Mouse (Mus musculus) ovary, adult 18-20 months (tissue): Measurements from ENCODE around the gene Wfikkn2.
A peak's percentile ranks its signal among the peaks of the same experiment; 100 is the strongest.
"Not testable (repeated sequence)": the region's sequence is repeated elsewhere in the genome, so short reads cannot be mapped to it uniquely, and the experiment has no call there.

Source experiments
- DNase-seq: peaks from one replicate; pipeline ENCODE4 v3.0.0; 2022; ENCODE audit warnings: low spot score, mixed read lengths

The Wfikkn2 gene

GRCm38 (mm10) chr11:94245955-94246788, at the start of gene Wfikkn2:
Wfikkn2 (minus strand) TSS chr11:94246005.
- no peak for DNase-seq

- no peak for DNase-seq
These were observed 49.4 kb upstream of the Wfikkn2 start for GRCm38 (mm10) chr11:94294996-94295845.

GRCm38 (mm10) chr11:94290062-94290740, 44.4 kb upstream of the Wfikkn2 start:
- no peak for DNase-seq

GRCm38 (mm10) chr11:94287105-94287504, 41.3 kb upstream of the Wfikkn2 start:
- DNase-seq: no peak

GRCm38 (mm10) chr11:94285886-94286574, 40.2 kb upstream of the Wfikkn2 start:
- DNase-seq: no peak

DNA sequence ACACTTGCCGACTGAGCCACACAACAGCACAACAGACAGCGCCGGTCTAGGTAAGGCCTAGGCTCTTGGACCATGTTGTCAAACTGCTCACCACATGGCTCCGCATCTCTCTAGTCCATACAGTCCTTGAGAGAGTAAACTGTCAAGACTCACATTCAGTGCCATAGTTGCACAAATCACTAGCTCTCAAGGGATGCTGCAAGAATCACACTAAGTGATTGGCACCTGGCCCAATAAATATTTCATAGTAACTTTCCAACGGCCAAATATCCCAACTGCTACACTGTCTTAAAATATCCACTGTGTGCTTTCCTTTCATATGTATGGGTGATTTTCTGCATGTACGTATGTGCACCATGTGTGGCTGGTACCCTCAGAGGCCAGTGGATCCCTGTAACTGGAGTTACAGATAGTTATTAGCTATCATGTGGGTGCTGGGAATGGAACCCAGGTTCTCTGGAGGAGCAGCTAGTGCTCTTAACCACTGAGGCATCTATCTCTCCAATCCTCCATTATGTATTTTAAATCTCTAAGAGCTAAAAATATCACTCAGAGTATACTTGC, 37.8 kb upstream of the Wfikkn2 start:
- no peak for DNase-seq

DNA sequence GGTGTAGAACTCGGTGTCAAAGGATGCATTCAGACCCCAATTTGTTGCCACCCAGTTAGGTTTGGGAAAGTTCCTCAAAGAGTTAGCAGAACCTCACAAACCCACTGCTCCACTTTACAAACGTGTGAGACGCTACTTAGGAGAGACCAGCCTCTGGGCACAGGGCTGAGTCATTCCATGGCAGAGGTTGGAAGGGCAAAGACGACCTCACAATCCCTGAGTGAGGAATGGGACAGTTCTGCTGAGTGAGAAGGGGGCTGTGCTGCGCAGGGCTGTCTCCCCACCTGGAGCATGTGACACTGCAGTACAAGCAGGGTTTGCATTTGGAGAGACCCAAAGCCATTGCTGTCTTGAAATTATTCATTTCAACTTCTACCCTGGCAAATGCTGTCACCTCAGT, 36.5 kb upstream of the Wfikkn2 start:
- DNase-seq: no peak

GRCm38 (mm10) chr11:94281199-94282181, 35.7 kb upstream of the Wfikkn2 start, which contains the start of gene Gm21885:
Gm21885 (plus strand) TSS chr11:94281873.
- no peak for DNase-seq

GRCm38 (mm10) chr11:94276869-94277337, 31.1 kb upstream of the Wfikkn2 start:
- DNase-seq: peak; percentile 78

GRCm38 (mm10) chr11:94275686-94276085, 29.9 kb upstream of the Wfikkn2 start:
- DNase-seq: no peak

DNA sequence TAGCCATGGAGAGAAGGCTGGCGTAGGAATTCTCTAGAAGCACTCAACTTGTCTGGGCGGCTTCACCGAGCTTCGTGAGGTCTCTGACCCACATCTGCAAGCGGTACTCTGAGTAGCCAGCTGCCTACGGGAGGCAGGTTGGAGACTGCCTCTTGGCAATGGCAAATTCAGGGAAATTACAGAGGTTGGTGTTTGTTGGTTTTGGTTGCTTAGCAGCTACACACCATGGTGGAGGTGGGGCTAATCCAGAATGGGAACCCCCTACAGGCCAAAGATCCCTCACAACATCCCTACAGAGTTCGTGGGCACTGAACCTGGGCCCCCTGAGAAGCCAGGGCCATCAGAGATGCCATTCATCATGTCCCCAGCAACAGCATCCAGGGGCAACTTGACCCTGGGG, 29.4 kb upstream of the Wfikkn2 start:
- no peak for DNase-seq

DNA sequence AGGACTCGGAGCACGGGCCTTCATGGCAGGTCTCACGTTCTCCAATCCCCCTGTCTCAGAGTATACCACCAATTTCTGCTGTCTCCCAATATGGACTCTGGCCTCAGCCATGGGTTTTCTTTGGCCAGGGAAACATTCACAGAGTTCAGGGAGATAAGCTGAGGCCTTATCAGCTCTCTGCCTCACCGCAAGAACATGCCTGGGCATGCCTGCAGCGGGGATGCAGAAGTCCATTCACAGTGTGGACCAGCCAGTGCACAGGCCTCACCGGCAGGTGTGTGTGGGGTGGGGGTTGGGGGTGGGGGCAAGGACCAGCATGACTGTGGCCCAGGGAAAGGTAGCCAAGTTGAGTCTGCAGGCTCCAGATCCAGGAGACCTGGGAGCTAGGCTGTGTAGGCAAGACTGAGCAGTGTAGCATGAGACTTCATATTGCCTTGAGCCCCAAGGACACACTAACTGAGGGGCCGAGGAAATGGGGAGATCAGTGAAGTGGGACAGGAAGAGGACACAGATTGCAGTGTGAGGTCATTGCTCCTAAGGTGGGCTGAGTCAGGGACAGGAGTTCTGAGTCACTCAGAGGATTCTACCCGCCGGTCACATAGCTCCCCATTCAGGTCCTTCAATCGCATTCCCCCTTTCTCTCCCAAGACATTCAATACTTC, 28.5 kb upstream of the Wfikkn2 start:
- DNase-seq: peak; percentile 36

GRCm38 (mm10) chr11:94272960-94273927, 27.4 kb upstream of the Wfikkn2 start:
- DNase-seq: no peak

GRCm38 (mm10) chr11:94271015-94271414, 25.2 kb upstream of the Wfikkn2 start:
- DNase-seq: no peak

DNA sequence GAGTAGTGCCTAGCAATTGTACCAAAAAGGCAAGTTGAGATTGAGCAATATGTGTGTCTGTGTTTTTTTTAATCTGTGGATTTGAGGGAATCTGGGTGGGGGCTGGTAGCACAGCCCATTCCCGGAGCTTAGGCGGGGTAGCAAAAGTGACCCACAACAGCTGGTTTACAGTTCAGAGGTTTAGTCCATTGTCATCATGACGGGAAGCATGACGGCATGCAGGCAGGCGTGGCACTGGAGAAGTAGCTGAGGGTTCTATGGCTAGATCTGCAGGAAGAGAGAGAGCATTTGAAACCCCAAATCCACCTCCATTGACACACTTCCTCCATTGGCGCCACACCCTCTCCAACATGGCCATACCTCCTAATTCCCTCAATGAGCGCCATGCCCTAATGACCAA, 24.1 kb upstream of the Wfikkn2 start:
- DNase-seq: no peak

DNA sequence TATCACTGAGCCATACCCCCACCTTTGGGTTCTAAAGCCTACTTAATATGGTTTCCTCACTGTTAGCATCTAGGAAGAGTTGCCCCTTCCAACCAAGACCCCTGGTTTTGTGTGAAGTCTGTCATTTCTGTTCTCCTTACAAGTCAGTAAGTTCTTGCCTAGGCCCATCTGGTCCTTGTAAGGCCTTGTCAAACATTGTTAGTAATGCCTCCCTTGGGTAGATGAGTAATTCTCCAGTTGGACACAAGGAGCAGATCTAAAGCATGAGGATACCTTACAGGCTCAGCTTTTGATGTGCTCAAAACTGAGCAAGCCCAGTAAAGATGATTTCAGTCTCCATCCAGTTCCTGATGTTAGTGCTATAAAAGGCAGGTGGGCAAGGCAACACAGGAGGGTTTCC, 23.0 kb upstream of the Wfikkn2 start:
- DNase-seq: no peak

DNA sequence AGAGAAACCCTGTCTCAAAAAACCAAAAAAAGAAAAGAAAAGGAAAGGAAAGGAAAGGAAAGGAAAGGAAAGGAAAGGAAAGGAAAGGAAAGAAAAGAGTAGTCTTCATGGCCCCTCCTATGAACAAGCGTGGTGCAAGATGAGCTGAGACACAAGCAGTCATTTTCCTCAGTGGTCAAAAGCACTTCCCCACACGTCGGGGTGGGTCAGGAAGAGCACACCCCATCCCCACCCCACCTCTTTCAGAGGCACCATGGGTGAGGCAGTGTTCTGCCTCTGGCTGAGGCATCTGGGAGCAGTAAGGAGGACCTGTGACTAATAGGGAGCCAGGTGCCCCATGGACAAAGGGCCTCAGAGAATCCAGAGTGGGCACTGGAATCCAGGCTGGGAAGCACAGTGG, 20.4 kb upstream of the Wfikkn2 start:
- not testable (repeated sequence) for DNase-seq

DNA sequence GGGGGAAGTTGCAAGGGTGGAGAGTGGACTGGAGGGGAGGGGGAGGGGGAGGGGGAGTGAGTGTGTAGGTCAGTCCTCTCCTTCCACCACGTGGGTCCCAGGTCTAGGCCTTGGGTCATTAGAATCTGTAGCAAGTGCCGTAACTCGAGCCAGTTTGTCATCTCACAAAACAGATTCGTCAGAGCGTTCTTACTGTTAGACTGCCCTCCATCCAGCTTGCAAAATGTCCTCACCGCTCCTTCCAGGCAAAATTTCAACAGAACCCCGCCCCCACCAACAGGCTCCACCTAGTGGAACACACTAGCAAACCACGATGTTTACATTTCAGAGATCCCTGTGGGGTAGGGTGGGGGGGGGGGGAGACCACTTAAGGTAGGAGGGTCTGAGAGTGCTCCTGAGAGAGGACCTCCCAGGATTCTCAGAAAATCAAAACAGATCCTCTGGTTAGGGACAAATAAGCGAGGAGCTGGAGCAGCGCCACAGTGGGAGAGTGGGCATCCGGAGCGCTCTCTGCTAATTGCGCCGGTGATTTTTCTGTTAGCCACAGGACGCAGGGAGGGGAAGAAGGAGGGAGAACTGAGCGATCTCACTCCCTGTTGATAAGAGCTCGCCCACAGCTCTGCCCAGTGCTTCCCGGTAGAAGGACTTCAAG, 19.5 kb upstream of the Wfikkn2 start:
- DNase-seq: peak; percentile 64
